Mouse (Mus musculus) erythroblast, embryonic 14.5 days (primary cell): ENCODE data around the gene H2-Ke6. TPM values are rescaled to one million over a fixed set of nuclear protein-coding genes. Genes with fewer than 3 reads are reported as not detected.

ENCODE experiments used
- H3K27me3 ChIP-seq: 2 replicates; pipeline ENCODE4 v1.6.1; 2012; ENCODE audit warnings: inconsistent platforms; ENCODE audit not compliant: control insufficient read depth
- H3K36me3 ChIP-seq: 2 replicates; pipeline ENCODE4 v1.6.1; 2012; ENCODE audit warnings: mild to moderate bottlenecking, inconsistent platforms; ENCODE audit not compliant: control insufficient read depth
- H3K4me1 ChIP-seq: 2 replicates; pipeline ENCODE4 v1.6.1; 2012; ENCODE audit warnings: inconsistent platforms; ENCODE audit not compliant: control insufficient read depth
- H3K4me3 ChIP-seq: replicated peaks from 2 replicates; pipeline ENCODE3; 2012; ENCODE audit warnings: moderate library complexity, mild to moderate bottlenecking, inconsistent platforms
- H3K9me3 ChIP-seq: 2 replicates; pipeline ENCODE4 v1.6.1; 2012; ENCODE audit warnings: low read length, inconsistent platforms, mixed read lengths; ENCODE audit not compliant: control insufficient read depth
- GATA1 ChIP-seq: IDR thresholded peaks from 2 replicates; pipeline ENCODE4 v1.6.1; 2012; ENCODE audit warnings: low read length, inconsistent platforms, mixed read lengths
- TAL1 ChIP-seq: IDR thresholded peaks from 3 replicates; pipeline ENCODE4 v1.6.1; 2012; ENCODE audit warnings: low read length, inconsistent platforms, mixed read lengths
- polyA plus RNA-seq: library from polyadenylated mRNA; stranded (reverse); fragments of >175 nt; gene quantifications from 2 replicates; pipeline ENCODE4 v1.2.3, GENCODE M21; 2012

Gene H2-Ke6
- polyA plus RNA-seq, 1 experiment: 1.4 TPM

- H3K27me3 ChIP-seq: no peaks in the 10 kb centered on the region
- H3K4me1 ChIP-seq: peaks cover 68% of the 10 kb centered on the region
- peak overlapping the region; percentile 91 for H3K4me3 ChIP-seq
- H3K36me3 ChIP-seq: peaks cover 49% of the 10 kb centered on the region
- H3K9me3 ChIP-seq: peaks cover 29% of the 10 kb centered on the region
- TF ChIP-seq TAL1 (no peak), GATA1 (no peak)
These were observed 2.8 kb downstream of the H2-Ke6 start for GRCm38 (mm10) chr17:34024861-34025755.

- Histone ChIP-seq H3K4me3 (peak within 1 kb of the TSS; percentile 91), H3K36me3 (peaks cover 41% of the 10 kb centered on the region), H3K9me3 (peaks cover 36% of the 10 kb centered on the region), H3K27me3 (no peaks in the 10 kb centered on the region), H3K4me1 (peaks cover 60% of the 10 kb centered on the region)
- TF ChIP-seq GATA1 (no peak), TAL1 (no peak)
These were observed 3.5 kb downstream of the H2-Ke6 start, which contains the start of gene Ring1 for GRCm38 (mm10) chr17:34024317-34024821. Gene Ring1, minus strand, starts transcription at chr17:34024680.

GRCm38 (mm10) chr17:34023678-34024077 is 4.2 kb downstream of the H2-Ke6 start:
- Histone ChIP-seq H3K36me3 (peaks cover 34% of the 10 kb centered on the region), H3K9me3 (peaks cover 41% of the 10 kb centered on the region), H3K4me3 (peak overlapping the region; percentile 91), H3K4me1 (peaks cover 53% of the 10 kb centered on the region), H3K27me3 (no peaks in the 10 kb centered on the region)
- TF ChIP-seq GATA1: no peak
- TF ChIP-seq TAL1: no peak

GRCm38 (mm10) chr17:34022987-34023386 is 4.9 kb downstream of the H2-Ke6 start:
- H3K4me1 ChIP-seq: peaks cover 46% of the 10 kb centered on the region
- H3K9me3 ChIP-seq: peaks cover 44% of the 10 kb centered on the region
- no peak overlapping the region for H3K4me3 ChIP-seq
- no peaks in the 10 kb centered on the region for H3K27me3 ChIP-seq
- H3K36me3 ChIP-seq: peaks cover 27% of the 10 kb centered on the region
- TF ChIP-seq GATA1 (no peak), TAL1 (no peak)

GRCm38 (mm10) chr17:34022414-34022783 is 5.5 kb downstream of the H2-Ke6 start:
- Histone ChIP-seq H3K4me3 (no peak overlapping the region), H3K4me1 (peaks cover 41% of the 10 kb centered on the region), H3K9me3 (peaks cover 44% of the 10 kb centered on the region), H3K36me3 (peaks cover 27% of the 10 kb centered on the region), H3K27me3 (no peaks in the 10 kb centered on the region)
- no peak for TF ChIP-seq TAL1
- TF ChIP-seq GATA1: no peak

GRCm38 (mm10) chr17:34021539-34022413 is 6.1 kb downstream of the H2-Ke6 start:
- no peaks in the 10 kb centered on the region for H3K27me3 ChIP-seq
- peaks cover 27% of the 10 kb centered on the region for H3K36me3 ChIP-seq
- no peak overlapping the region for H3K4me3 ChIP-seq
- peaks cover 34% of the 10 kb centered on the region for H3K4me1 ChIP-seq
- TF ChIP-seq TAL1: no peak
- no peak for TF ChIP-seq GATA1
- peaks cover 44% of the 10 kb centered on the region for H3K9me3 ChIP-seq

GRCm38 (mm10) chr17:34013436-34013835 is 14.4 kb downstream of the H2-Ke6 start:
- Histone ChIP-seq H3K9me3 (peaks cover 12% of the 10 kb centered on the region), H3K27me3 (no peaks in the 10 kb centered on the region), H3K36me3 (no peaks in the 10 kb centered on the region), H3K4me3 (no peak overlapping the region), H3K4me1 (no peaks in the 10 kb centered on the region)
- no peak for TF ChIP-seq GATA1
- no peak for TF ChIP-seq TAL1

- Histone ChIP-seq H3K4me1 (no peaks in the 10 kb centered on the region), H3K27me3 (no peaks in the 10 kb centered on the region), H3K9me3 (peaks cover 9% of the 10 kb centered on the region), H3K4me3 (no peak overlapping the region), H3K36me3 (no peaks in the 10 kb centered on the region)
- TF ChIP-seq TAL1 (no peak), GATA1 (no peak)
These were observed 17.7 kb downstream of the H2-Ke6 start for GRCm38 (mm10) chr17:34010156-34010555.

- Histone ChIP-seq H3K4me1 (no peaks in the 10 kb centered on the region), H3K27me3 (peaks cover 6% of the 10 kb centered on the region), H3K4me3 (no peak overlapping the region), H3K36me3 (no peaks in the 10 kb centered on the region), H3K9me3 (no peaks in the 10 kb centered on the region)
- TF ChIP-seq TAL1 (no peak), GATA1 (no peak)
These were observed 21.3 kb downstream of the H2-Ke6 start for GRCm38 (mm10) chr17:34006570-34006969.
